Mouse (Mus musculus): Measurements from ENCODE around the gene Rxrb. TPM values are rescaled to one million over a fixed set of nuclear protein-coding genes. Genes with fewer than 3 reads are reported as not detected.

The Rxrb gene
- total RNA-seq, 1 experiment from 2014 or later: 71.0 TPM

DNA sequence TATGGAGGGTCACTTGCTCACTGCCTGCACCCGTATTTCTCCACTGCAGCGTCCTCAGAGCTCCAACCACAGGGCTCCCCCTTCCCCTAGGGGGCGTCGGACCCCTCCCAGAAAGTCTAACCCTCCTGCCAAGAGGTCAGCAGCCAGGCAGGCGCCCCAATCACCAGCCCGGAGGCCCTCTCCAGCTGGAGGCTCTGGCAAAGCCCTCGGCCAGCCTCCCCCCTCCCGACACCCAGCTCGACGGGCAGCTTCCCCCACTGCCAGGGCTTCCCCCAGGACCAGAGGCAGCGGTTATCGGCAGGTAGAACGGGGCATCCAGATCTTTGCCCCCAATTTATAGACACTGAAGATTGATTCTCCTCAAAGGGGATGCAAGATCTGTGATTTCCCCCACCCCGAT lies 14.3 kb downstream of the Rxrb start:
- DNase-seq: no peak

- no peak for DNase-seq
Measured at GRCm38 (mm10) chr17:34047404-34048050, 15.9 kb downstream of the Rxrb start.

- no peak for DNase-seq
Measured at GRCm38 (mm10) chr17:34057224-34057623, 25.6 kb downstream of the Rxrb start.

DNA sequence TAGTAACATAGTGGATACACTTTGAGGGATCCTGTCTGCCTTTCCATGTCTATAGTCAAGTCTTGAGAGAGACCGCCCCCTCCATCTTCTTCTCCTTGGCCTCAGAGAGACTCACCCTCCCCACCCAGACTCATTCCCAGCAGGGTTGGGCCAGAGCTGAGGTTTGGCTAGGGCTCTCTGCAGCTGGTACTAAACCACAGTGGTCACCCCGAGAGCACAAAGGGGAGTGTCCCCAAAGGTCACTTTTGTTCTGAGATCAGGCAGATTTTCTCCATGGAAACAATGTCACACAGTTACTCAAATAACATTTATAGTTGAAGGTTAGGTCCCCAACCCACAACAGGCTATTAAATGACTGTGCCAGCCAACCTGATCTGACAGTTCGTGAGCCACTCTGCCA lies 37.3 kb downstream of the Rxrb start:
- DNase-seq: no peak

DNA sequence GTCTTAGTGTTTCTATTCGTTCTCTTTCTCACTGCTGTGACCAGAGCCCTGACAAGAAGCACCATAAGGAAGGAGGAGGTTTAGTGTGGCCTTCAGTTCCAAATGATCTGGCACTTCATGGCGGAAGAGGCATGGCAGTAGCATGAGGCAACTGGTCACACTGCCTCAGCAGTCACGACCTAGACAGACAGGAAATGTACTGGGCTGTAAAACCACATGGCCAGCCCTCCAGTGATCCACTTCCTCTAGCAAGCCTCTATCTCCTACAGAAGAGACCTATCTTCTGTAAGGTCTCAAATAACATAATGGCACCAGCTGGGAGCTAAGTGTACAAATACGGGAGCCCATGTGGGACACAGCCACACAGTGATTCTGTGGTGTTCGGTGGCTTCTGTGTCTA lies 40.5 kb downstream of the Rxrb start:
- no peak for DNase-seq

- peak; percentile 61 for DNase-seq
Measured at GRCm38 (mm10) chr17:34075271-34075670, 43.7 kb downstream of the Rxrb start.

DNA sequence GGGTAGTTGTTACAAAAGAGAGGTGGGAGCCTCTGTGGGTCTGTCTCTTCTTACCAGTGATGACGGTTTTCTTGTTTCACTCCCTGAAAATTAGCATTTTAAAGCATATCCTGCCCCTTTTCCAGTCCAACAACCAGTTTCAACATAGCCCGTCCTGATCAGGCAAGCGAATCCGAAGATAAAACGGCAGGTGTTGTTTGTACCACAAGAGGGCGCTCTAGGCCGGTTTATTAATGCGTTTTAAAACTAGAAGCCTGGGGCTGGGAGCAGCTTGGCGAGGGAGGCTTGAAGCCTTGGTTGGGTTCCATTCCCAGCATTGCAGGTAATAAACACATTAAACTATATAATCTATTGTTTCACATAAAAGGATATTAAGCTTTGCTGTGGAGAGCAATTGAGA lies 45.9 kb downstream of the Rxrb start:
- DNase-seq: peak; percentile 72

GRCm38 (mm10) chr17:34078148-34078547 lies 46.5 kb downstream of the Rxrb start:
- DNase-seq: no peak

DNA sequence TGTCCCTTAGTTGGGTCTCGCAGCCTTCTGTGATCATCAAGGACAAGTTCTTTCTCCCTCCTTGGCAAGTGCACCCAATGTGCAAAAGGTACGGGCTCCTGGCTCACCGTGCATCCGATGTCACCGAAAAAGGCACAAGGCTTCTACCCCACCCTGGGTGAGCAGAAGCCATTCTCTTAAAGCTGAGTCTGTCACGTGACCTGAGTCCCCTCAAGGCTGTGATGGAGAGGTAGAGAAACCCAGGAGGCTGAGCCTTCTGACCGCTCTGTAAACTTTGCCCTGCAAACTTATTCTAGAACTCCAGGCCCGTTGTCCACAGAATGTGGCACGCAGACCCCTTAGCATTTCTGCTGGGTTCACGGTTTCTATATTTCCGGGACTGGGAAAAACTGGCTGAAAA lies 47.4 kb downstream of the Rxrb start:
- DNase-seq: no peak

DNA sequence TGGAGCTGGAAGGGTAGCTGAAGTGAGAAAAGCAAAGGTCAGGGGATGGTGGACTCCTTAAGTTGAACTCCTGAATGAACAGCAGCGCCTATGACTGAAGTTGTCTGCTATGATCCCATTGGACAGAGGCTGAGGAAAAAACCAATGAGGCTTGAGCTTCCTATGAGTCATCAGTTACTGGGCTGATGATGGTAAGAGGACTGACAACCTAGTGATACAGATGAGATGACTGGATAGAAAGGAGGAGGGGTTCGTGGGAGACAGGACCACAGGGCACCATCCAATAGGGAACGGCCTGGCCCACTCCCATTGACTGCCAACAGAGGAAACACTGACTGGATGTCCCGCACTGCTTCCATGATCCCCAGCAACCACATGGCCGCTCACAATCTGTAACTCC lies 48.0 kb downstream of the Rxrb start:
- no peak for DNase-seq

- no peak for DNase-seq
Measured at GRCm38 (mm10) chr17:34083104-34083503, 51.5 kb downstream of the Rxrb start.

DNA sequence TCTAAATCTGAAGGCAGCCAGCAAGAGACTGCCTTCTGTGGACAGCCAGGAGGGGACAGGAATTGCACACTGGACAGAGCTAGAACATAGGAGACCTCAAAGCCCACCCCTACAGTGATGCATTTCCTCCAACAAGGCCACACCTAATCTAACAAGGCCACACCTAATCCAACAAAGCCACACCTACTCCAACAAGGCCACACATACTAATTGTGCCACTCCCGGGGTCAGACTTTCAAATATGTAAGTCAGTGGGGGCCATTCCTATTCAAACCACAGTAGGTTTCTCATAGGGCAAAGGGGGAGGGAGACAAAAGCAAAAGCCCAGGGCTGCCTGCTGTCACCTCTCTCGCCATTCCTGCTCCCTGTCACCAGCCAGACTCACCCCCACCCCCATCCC lies 55.8 kb downstream of the Rxrb start:
- DNase-seq: no peak

Small RNA genes lying within 50 kb of the gene (microRNA-seq; reads per million reads assigned to microRNA genes)
- gene Mir219a-1: 0 reads per million in 2 experiments
- gene Mir219c: 0 reads per million in 2 experiments

Other genes starting within 250 kb of the Rxrb start
- 50.0 and 57.7 TPM in 2 replicates for gene Angptl4, start 250.0 kb upstream of the Rxrb start, total RNA-seq (2021)
- gene Kank3, start 221.3 kb upstream of the Rxrb start, total RNA-seq (2021): 82.9 and 109 TPM in 2 replicates
- 1,302 and 1,448 TPM in 2 replicates for gene Rps28, start 207.2 kb upstream of the Rxrb start, total RNA-seq (2021)
- gene Ndufa7, start 207.2 kb upstream of the Rxrb start, total RNA-seq (2021): 475 and 496 TPM in 2 replicates
- 27.0 and 40.5 TPM in 2 replicates for gene Cd320, start 188.7 kb upstream of the Rxrb start, total RNA-seq (2021)
- not detected in 2 replicates for gene Gm7029, start 158.0 kb upstream of the Rxrb start, total RNA-seq (2021)
- 7.0 and 11.3 TPM in 2 replicates for gene Kifc1, start 141.2 kb upstream of the Rxrb start, total RNA-seq (2021)
- not detected in 2 replicates for gene Platr17, start 126.7 kb upstream of the Rxrb start, total RNA-seq (2021)
- 35.2 and 36.4 TPM in 2 replicates for gene Daxx, start 122.4 kb upstream of the Rxrb start, total RNA-seq (2021)
- 101 and 166 TPM in 2 replicates for gene Tapbp, start 115.9 kb upstream of the Rxrb start, total RNA-seq (2021)
- gene Zbtb22, start 115.9 kb upstream of the Rxrb start, total RNA-seq (2021): 27.4 and 38.8 TPM in 2 replicates
- gene Rgl2, start 102.3 kb upstream of the Rxrb start, total RNA-seq (2021): 68.9 and 72.7 TPM in 2 replicates
- 101 and 102 TPM in 2 replicates for gene Pfdn6, start 91.5 kb upstream of the Rxrb start, total RNA-seq (2021)
- gene Wdr46, start 91.2 kb upstream of the Rxrb start, total RNA-seq (2021): 38.7 and 40.4 TPM in 2 replicates
- 8.5 and 8.9 TPM in 2 replicates for gene B3galt4, start 80.3 kb upstream of the Rxrb start, total RNA-seq (2021)
- gene Vps52, start 76.0 kb upstream of the Rxrb start, total RNA-seq (2021): 57.4 and 70.0 TPM in 2 replicates
- gene Rps18, start 75.8 kb upstream of the Rxrb start, total RNA-seq (2021): 630 and 736 TPM in 2 replicates
- gene H2-K1, start 31.5 kb upstream of the Rxrb start, total RNA-seq (2021): 321 and 327 TPM in 2 replicates
- 50.8 and 66.2 TPM in 2 replicates for gene Ring1, start 7.1 kb upstream of the Rxrb start, total RNA-seq (2021)
- gene H2-Ke6, start 3.8 kb upstream of the Rxrb start, total RNA-seq (2021): 239 TPM in 2 replicates
- gene Slc39a7, start 130 bp upstream of the Rxrb start, total RNA-seq (2021): 149 and 162 TPM in 2 replicates
- 0.91 and 3.0 TPM in 2 replicates for gene Col11a2, start 7.6 kb downstream of the Rxrb start, total RNA-seq (2021)
- gene H2-Oa, start 60.5 kb downstream of the Rxrb start, total RNA-seq (2021): 0.27 TPM in 1 of 2 replicates, not detected in the other
- gene H2-DMa, start 87.7 kb downstream of the Rxrb start, total RNA-seq (2021): 9.0 and 11.5 TPM in 2 replicates
- gene Brd2, start 90.8 kb downstream of the Rxrb start, total RNA-seq (2021): 209 and 233 TPM in 2 replicates
- gene H2-DMb2, start 111.5 kb downstream of the Rxrb start, total RNA-seq (2021): 1.7 TPM in 1 of 2 replicates, not detected in the other
- 2.4 and 3.0 TPM in 2 replicates for gene H2-DMb1, start 121.3 kb downstream of the Rxrb start, total RNA-seq (2021)
- 14.4 and 20.9 TPM in 2 replicates for gene Tap1, start 155.7 kb downstream of the Rxrb start, total RNA-seq (2021)
- 7.0 and 14.5 TPM in 2 replicates for gene Psmb9, start 156.0 kb downstream of the Rxrb start, total RNA-seq (2021)
- gene Psmb8, start 165.9 kb downstream of the Rxrb start, total RNA-seq (2021): 11.7 and 23.5 TPM in 2 replicates
- 43.1 and 56.6 TPM in 2 replicates for gene Tap2, start 171.7 kb downstream of the Rxrb start, total RNA-seq (2021)
- gene H2-Ob, start 207.1 kb downstream of the Rxrb start, total RNA-seq (2021): 0.43 TPM in 1 of 2 replicates, not detected in the other
- gene H2-Ab1, start 225.9 kb downstream of the Rxrb start, total RNA-seq (2021): 15.5 and 17.0 TPM in 2 replicates